Mouse (Mus musculus) forebrain, embryonic 12.5 days (tissue): Measurements from ENCODE around the gene Sh3gl3. TPM values are rescaled to one million over a fixed set of nuclear protein-coding genes. Genes with fewer than 3 reads are reported as not detected.

ENCODE experiments used
- ATAC-seq: fragments of 200-750 bp; cut with Nextera tagmentation; 2 replicates; pipeline ENCODE4 v1.8.0; 2017; ENCODE audit warnings: moderate TSS enrichment; ENCODE audit not compliant: low FRiP score
- H3K27ac ChIP-seq: fragments of 300-500 bp; sonication (generic); 2 replicates; pipeline ENCODE4 v1.5.1; 2016; ENCODE audit warnings: mild to moderate bottlenecking
- H3K27me3 ChIP-seq: fragments of 300-500 bp; sonication (generic); 2 replicates; pipeline ENCODE4 v1.6.1; 2016; ENCODE audit warnings: mild to moderate bottlenecking
- H3K36me3 ChIP-seq: fragments of 300-500 bp; sonication (generic); replicated peaks from 2 replicates; pipeline ENCODE4 v1.6.1; 2016; ENCODE audit warnings: mild to moderate bottlenecking
- H3K4me1 ChIP-seq: fragments of 300-500 bp; sonication (generic); 2 replicates; pipeline ENCODE4 v1.6.1; 2016
- H3K4me2 ChIP-seq: fragments of 300-500 bp; sonication (generic); 2 replicates; pipeline ENCODE4 v1.6.1; 2016; ENCODE audit warnings: mild to moderate bottlenecking, moderate library complexity
- H3K4me3 ChIP-seq: fragments of 300-500 bp; sonication (generic); replicated peaks from 2 replicates; pipeline ENCODE4 v1.5.1; 2016; ENCODE audit warnings: mild to moderate bottlenecking
- H3K9ac ChIP-seq: fragments of 300-500 bp; sonication (generic); 2 replicates; pipeline ENCODE4 v1.6.1; 2016; ENCODE audit warnings: mild to moderate bottlenecking
- H3K9me3 ChIP-seq: fragments of 300-500 bp; sonication (generic); 2 replicates; pipeline ENCODE4 v1.6.1; 2016
- WGBS: fragments of 180-500 bp; shearing (Covaris S2); methylation state at CpG from one replicate; pipeline ENCODE4 v1.1.7; 2016; 5-methylcytosine and 5-hydroxymethylcytosine counted together
- polyA plus RNA-seq: library from polyadenylated mRNA; unstranded; fragments of >200 nt; fragmentation: Nextera tagmentation; extraction: Ambion mirVana; gene quantifications from 2 replicates; pipeline ENCODE4 v1.2.1, GENCODE M21; 2016

Gene Sh3gl3
- polyA plus RNA-seq, 1 experiment from 2014 or later: 20.7 TPM

DNA sequence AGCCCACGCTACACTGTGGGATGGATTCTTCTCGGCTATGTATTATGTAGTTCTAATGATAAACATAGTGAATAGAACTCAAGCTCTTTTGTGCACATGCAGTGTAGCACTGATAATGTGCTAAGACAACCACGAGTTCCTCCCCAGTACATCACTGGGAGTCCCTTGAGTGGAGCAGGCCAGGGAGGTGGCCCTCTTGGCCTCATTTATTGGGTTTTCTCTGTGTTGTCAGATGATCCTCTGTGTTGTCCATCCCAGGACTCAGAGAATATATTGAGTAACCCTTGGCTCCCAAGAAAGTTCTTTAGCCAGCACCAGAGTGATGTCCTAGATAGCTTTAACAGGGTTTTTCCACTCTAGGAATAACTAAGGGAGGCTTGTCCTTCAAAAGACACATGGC lies 176.8 kb downstream of the Sh3gl3 start:
- Histone ChIP-seq H3K4me1 (no peaks in the 10 kb centered on the region), H3K27me3 (no peaks in the 10 kb centered on the region), H3K27ac (no peak overlapping the region), H3K9me3 (no peaks in the 10 kb centered on the region), H3K4me2 (no peak overlapping the region), H3K36me3 (no peaks in the 10 kb centered on the region), H3K4me3 (no peak overlapping the region), H3K9ac (no peak overlapping the region)
- 76% methylated on average over 3 of the region's 3 CpGs for WGBS
- no peak for ATAC-seq

Other genes starting within 250 kb of the Sh3gl3 start
- 55.8 and 56.5 TPM in 2 replicates for gene Hdgfl3, start 239.4 kb upstream of the Sh3gl3 start, polyA plus RNA-seq
- 0.33 and 0.40 TPM in 2 replicates for gene Bnc1, start 181.5 kb upstream of the Sh3gl3 start, polyA plus RNA-seq
- gene Adamtsl3, start 161.9 kb downstream of the Sh3gl3 start, polyA plus RNA-seq: 0.15 and 0.56 TPM in 2 replicates